Mouse (Mus musculus) left cerebral cortex, postnatal 4 days (tissue): ENCODE measurements around the gene Grk4. TPM values are rescaled to one million over a fixed set of nuclear protein-coding genes. Genes with fewer than 3 reads are reported as not detected.

Source experiments
- DNase-seq: peaks from one replicate; pipeline ENCODE4 v3.0.0-alpha.2; 2022
- intact Hi-C: fragments of 180-260 bp; cut with DNase I; formaldehyde crosslinking; loops from one replicate; pipeline ENCODE4 v1.15.1; 2025
- total RNA-seq, 2 experiments: library from RNA; stranded (reverse); gene quantifications; 2 replicates each; pipeline ENCODE4 v1.2.3; 2021

Grk4 gene
- 1 to 10 TPM; 6.2 to 6.5 TPM for total RNA-seq

DNA sequence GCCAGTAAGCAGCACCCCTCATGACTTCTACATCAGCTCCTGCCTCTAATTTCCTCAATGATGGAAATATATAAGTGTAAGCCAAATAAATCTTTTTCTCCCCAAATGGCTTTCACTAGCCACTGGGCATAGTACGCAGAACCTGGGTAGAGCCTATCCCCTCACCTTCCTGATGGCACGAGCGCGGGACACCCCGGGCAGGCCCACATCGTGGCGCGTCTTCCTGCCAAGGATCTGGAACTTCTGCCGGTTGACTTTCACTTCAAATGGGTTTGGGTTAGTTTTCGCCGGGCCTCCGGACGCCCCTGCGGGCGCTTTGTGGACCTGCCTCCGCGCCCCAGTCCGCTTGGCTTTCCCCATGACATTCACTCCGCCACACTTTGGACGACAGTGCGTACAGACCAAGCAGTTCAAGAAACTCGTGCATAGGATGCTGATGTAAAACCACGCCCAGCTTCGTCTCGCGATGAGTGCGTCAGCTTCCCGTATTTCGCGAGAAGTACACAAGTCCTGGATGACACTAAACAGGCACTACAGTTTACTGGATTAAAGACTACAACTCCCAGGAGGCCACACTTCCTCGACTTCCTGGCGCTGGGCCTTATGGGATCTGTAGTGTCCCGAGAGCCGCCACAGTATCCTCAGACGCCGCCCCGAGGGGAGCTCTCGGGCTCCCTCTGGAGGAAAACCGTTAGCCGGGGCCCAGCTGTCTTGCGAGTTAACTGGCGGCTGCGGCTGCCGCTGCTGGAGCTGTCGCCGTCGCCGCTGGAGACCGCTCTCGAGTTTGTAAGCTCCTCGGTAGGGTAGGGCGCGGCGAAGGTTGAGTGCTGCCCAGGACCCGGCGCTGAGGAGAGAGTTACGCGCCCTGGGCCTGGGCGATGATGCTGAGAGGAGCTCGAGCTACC, at the start of gene Grk4, which contains the start of gene Nop14:
Gene Grk4, plus strand, starts transcription at position 694 of the 905 bp plus-strand sequence.
Gene Nop14, minus strand, starts transcription at position 463 of the 905 bp plus-strand sequence.
- intact Hi-C loops, result no loop called here
- peak; percentile 99 for DNase-seq

DNA sequence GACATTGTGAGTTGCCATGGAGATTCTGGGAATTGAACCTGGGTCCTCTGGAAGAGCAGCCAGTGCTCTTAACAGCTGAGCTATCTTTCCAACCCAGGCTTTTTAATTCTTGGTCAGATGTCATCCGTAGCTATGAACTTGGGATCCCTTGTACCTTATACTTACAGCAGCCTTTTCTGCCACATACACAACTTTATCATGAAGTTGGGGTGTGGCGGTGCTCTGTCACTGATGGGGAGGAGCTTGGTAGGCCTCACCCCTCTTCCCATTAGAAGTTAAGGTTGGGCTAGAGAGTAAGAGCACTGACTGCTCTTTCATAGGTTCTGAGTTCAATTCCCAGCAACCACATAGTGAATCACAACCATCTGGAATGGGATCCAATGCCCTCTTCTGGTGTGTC, 27.2 kb upstream of the Grk4 start:
- intact Hi-C loops, result no loop called here
- no peak for DNase-seq

DNA sequence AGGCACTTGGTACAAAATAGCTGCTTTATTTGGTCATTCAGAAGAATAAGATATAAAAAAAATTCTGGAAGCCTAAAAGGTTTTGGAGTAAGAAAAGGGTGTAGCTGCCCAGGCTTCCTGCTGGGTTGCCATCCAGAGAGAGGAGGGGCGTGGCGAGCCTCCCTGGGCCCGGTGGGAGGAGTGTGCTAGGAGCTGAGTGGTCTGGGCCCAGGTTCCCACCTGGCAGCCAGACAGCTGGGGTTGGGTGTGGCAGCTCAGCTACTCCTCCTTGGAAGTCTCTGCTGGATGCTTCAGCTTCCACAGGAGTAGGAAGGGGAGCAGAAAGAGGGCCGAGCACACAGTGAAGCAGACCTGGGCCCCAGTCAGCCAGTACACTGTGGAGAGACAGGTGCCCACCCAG, 26.5 kb upstream of the Grk4 start:
- DNase-seq, result no peak
- intact Hi-C loops, result no loop called here

DNA sequence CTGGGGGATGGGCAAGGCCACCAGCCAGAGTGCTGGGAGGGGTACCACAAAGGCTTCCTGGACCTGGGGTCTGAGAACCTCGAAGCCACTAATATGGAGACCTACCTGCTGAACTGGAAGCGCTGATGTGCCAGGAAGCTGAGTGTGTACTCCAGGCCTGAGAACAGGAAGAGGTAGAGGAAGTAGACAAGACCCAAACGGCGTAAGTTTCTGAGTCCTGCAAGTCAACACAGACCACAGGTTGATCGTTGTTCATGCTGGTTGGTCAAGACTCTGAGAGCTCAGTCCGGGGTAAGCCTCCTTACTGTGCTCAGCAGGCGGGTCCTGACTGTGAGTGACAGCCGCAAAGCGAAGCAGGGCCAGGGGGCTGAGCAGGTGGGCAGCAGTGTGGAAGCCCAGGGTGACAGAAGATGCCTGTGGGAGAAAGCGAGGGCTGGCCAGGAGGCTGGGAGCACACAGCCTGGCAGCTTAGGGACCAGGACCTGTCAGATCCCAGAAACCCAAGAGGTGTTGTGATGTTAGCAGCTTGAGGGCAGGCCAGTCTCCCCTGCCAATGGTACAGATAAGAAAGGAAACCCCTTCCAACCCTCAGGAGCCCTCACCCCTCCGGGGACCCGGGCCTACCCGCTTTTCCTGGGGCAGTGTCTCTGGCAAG, 25.3 kb upstream of the Grk4 start:
- intact Hi-C loops, result no loop called here

DNA sequence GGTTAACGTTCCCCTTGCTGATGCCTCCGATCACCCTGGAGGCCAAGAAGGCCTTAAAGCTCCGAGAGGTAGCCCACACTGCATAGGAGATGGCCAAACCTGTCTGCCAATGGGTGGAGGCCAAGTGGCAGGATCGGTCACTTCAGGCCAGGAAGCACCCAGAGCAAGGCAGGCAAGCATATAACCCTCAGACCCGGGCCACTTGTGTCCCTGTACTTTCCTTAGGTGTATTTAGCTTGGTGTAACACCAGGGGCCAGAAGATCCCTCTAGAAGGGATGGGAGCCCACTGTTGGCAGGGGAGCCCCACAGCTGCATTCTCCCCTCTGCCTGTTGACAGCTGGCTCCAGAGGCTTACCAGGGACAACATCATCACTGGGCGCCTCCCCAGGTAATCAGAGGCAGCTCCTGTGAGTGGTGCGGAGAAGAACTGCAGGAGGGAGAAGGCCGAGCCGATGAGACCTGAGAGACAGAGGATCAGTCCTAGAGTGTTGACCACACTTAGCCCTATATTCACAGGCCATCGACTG, 24.4 kb upstream of the Grk4 start:
- intact Hi-C loops, result no loop called here
- no peak for DNase-seq

More for the DNA sequence above, 25.3 kb upstream of the Grk4 start:
- no peak for DNase-seq

DNA sequence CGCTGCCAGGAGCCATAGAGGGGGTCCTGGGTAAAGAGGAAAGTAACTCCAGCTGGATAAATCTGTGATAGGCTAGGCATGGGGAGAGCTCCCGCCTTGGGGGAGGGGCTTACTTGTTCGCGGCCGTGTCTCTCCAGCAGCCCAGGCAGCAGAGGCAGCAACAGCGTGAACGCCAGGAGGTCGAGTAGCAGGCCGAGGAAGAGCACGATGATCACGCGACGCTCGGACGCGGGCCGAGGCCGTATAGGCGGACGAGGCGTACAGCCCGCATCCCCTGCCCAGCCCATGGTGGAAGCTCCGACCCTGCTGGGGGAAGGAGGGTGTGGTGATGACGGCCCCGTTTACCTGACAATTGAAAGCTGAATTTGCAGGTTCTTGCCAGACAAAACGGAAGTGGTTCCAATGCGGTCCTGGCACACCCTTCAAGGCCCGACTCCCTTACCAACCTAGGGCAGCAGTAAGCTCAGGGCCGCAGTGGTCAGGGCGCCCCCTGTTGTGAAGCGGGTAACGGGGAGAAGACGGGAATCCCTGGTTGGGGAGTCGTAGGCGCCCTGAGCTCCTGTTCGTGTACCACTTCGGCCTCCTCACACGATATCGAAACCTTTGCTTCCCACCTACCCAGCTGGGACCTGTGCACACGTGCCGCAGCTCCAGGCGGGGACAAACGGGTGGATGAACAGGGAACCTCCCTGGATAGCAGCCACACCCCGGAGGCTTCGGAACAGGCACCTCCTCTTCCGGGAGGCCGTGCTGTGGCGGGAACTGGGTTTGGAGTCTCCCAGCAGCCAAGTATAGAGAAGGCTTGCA, 23.5 kb upstream of the Grk4 start, which contains the start of gene Mfsd10:
Gene Mfsd10, minus strand, starts transcription at position 732 of the 807 bp plus-strand sequence.
- intact Hi-C loops, result no loop called here
- peak; percentile 84 for DNase-seq

DNA sequence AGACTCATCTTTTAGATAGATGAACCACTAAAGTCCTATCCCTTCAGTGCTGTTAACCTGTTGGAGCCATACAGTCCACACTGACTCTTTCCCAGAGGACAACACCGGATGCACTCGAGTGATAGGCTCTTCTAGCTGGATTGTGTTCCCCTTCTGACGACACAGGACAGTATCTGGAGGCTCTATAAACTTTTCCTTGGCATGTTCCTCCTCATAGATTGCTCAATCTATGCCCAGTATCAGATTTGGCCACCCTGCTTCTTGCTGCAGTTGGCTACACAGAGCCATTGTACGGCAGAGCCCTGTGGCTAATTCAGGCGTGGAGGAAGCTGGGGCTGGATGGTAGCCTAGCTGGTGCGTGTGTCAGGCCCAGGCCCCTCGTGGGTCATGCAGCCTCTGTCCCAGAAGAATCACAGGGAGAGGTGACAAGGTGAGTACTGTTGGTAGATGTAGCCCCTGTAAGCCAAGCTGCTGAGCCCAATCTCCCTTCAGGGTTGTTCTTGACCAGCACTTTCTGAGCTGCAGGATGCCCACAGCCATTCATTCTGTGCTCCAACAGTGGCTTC, 22.5 kb upstream of the Grk4 start:
- intact Hi-C loops, result no loop called here
- no peak for DNase-seq

DNA sequence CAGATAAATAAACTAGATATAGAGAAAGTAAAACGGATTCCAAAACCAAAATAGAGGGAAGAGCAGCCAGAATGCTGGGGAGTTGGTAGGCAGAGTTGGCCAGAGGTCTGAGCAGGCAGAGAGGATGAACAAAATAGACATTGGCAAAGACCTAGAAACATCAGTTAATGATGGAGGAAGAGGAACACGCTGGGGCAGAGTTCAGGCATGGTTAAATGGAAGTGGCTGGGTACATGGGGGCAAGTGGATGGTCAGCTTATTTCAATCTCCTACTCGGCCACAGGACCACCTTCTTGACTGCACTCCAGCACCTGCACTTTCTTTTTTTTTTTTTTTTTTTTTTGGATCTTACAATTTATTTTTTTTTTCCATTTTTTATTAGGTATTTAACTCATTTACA, 18.2 kb upstream of the Grk4 start:
- DNase-seq, result no peak
- intact Hi-C loops, result no loop called here

DNA sequence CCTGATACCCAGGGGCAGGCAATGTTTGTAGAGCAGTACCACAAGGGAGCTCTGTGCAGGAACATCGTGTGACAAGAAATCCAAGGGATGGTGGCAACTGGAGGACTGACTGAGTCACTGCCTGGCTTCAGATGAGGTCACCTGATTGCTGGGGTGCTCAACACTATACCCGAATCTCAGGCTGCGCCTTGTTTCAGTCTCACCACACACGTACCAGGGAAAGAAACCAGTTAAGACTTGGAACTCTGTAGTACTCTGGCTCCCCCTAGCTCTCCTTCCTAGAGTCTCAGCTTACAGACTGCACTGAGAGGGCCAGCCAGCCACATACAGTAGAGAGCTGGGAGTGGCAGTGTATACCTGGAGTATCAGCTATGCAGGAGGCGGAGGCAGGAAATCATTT, 17.2 kb upstream of the Grk4 start:
- intact Hi-C loops, result no loop called here
- no peak for DNase-seq

DNA sequence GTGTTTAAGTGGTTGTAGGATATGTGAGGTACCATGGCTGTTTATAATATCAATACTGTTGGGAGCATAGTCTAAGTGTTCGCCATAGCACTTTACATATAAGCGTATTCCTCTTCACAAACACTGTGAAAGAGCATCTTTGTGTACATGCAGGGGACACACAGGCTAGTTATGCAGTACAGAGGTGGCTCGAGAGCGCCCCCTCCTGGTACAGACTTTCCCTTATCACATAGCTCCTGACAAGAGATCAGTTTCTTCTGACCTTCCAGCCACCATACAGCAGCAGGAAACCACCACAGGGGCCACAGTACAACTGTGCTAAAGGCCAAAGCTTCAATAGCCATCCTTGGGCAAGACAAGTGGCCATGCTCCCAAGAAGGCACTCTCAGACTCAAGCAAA, 12.6 kb upstream of the Grk4 start:
- intact Hi-C loops, result no loop called here
- DNase-seq, result peak; percentile 64

DNA sequence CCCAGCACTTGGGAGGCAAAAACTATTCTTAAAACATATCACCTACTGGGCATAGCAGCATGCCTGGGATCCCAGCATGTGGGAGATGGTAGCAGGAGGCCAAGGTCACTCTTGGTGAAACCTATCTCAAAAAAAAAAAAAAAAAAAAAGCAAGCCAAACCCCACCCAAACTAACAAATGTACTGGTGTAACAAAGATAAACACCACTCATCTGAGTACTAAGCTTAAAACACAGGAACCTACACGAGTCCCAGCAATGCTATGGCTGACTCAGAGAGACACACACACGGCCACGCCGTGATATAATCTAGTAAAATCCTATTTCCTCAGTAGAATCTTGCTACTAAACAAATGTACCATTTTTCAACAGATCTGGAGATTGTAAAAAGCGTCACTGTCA, 7.2 kb upstream of the Grk4 start:
- intact Hi-C loops, result no loop called here
- no peak for DNase-seq

DNA sequence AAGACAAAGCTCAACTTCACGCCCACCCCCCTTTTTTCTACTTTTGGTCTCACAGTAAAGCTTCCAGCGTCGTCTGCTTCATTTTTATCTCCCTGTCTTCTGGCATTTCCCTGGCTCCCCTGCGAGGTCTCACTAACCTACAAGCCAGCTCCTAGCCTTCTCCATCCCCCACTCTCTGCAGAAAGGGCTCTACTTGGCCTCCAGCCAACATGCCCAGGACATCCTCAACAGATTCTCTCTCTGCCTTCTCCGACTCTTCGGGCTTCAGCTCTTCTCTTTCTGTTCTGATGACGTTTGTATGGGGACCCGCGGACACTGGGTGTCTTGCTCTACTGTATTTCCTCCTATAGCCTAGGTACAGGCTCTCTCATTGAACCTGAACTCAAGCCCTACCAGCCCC, 5.3 kb upstream of the Grk4 start:
- intact Hi-C loops, result no loop called here
- no peak for DNase-seq

DNA sequence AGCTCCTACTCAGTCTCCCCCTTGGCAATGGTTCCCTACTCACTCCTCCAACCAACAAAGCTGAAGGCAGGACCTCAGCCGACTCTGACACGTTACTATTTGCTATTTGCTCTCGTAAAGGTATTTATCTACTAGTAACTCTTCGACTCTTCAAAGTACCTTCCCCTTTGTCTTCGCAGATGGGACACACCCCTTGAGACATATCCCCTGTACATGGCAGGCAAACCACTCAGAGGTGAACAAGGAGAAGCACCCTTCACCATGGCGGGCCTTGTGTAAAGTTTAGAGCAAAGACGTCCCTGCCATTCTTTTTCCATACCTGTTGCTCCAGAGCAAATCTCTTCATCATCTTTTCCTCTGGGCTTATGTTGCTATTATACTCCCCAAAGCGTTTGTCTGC, 2.6 kb upstream of the Grk4 start:
- DNase-seq, result no peak
- intact Hi-C loops, result no loop called here

DNA sequence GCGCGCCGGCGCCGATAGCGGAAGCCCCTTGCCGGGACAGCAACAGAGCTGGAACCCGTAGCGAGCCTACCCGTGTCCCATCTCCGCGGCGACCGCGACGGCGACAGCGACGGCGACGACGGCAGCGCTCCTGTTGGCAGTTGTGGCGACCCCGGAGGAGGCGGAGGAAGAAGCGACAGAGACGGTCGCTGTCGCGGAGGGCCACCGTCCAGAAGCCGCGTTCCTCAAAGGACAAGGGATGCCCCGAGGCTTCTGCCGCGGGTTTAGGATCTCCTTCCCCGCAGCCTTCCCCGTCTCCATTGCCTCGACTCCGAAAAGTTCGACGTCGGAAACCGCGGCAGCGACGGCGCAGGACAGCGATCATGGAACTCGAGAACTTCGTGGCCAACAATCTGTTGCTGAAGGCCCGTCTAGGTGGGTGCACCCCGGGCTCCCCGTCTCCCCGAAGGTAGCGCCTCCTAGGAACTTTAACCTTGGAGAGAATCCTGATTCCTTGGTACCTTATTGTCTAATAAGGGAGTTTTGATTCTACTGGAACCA, 482 bp downstream of the Grk4 start:
- intact Hi-C loops, result no loop called here
- DNase-seq, result no peak

DNA sequence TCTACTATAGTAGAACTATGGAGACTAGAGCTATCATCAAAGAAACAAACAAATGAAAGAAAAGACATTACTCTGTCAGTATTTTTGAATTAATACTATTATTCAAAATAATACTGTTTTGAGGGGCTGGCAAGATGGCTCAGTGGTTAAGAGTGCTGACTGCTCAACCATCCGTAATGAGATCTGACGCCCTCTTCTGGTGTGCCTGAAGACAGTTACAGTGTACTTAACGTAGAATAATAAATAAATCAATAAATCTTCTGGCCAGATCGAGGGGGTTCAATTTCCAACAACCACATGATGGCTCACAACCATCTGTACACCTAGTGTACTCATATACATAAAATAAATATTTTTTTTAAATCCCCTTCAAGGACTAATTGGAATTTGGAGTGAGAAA, 1.7 kb downstream of the Grk4 start:
- intact Hi-C loops, result no loop called here

DNA sequence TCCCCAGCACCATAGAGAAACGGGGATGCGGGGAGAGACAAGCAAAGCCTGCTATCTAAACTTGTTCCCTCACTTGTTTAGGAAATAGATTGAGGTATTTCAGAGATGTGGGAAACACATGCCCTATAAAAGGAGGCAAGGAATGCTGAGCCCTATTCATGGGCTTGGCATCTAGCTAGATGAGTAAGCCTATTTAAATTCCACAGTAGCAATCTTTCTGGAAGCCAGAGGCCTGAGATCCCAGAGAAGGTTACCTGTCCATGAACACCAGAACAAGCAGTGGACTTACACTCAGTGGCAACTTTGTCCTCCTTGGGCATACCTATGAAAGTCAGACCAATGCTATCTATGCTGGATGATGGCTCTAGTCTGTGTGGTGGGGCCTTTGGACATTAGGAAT, 3.1 kb downstream of the Grk4 start:
- DNase-seq, result no peak
- intact Hi-C loops, result no loop called here

More for the DNA sequence above, 1.7 kb downstream of the Grk4 start:
- DNase-seq, result no peak

DNA sequence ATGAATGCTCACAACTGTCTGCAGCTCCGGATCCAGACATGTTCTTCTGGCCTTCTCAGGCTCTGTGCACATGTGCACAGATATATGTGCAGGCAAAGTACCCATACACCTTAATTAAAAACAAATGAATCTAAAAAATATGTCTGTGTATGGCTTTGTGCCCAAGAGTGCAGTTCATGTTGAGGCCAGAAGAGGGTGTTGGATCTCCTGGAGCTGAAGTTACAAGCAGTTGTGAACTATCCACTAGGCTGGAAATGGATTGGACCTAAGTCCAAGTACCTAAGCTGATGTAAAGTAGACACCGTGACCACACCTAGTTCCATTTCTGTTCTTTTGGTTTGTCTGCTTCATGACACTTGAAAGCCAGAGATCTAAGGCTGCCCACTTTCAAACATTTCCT, 9.3 kb downstream of the Grk4 start:
- DNase-seq, result no peak
- intact Hi-C loops, result loop anchor here (5.0 kb wide), 1 partner anchor 83 kb away; no protein-coding TSS in a partner anchor

DNA sequence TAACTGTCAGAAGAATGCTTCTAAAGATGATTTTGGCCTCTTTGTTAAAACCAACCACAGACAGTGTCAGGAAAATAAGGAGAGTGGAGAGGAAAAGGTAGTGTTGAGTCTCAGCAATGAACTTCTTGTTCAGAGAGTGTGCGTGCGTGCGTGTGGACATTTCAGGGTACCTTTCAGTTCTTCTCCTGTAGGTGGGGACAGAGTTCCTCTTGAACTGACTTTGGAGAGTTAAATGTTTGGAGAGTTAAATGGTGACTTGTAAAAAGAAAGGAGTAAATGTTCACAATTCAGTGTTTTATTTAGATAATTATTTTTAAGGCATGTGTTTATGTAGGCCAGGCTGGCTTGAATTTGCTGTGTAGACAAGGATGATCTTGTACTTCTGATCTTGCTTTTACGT, 10.1 kb downstream of the Grk4 start:
- intact Hi-C loops, result no loop called here

DNA sequence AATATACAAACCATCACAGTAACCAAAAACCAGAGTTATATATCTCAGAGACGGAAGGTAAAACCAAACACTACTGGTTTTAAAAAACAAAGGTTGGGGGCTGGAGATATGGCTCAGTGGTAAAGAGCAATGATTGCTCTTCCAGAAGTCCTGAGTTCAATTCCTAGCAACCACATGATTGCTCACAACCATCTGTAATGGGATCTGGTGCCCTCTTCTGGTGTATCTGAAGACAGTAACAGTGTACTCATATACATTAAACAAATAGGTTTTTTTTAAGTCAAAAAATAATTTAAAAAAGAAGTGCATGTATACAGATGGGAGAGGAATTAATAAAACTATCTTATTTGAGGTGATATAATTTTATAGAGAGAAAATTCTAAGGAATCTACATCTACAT, 29.7 kb downstream of the Grk4 start:
- intact Hi-C loops, result loop anchor here (10.0 kb wide), 1 partner anchor 355 kb away; the partner anchor contains the start of gene Hgfac
- DNase-seq, result no peak

More for the DNA sequence above, 10.1 kb downstream of the Grk4 start:
- no peak for DNase-seq

DNA sequence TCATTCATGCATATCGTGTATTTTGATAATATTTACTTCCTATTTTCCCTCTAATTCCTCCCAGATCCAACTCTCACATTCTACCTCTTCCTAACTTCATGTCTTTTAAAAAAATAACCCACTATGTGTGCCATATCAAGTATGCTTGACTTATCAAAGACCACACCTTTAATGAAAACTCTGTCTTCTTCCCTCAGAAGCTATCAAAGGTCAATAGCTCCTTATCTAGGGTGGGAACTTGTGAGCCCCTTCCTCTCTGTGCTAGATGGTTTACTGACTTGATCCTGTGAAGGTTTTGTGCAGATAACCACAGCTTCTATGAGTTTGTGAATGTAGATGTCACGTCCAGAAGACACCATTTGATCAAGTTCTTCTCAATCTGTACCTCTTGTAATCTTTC, 32.6 kb downstream of the Grk4 start:
- DNase-seq, result no peak
- intact Hi-C loops, result no loop called here
